Mouse (Mus musculus) urinary bladder, postnatal 14 days (tissue): ENCODE measurements around the gene Tjp1.

Experiments used
- DNase-seq: peaks from one replicate; pipeline ENCODE4 v3.0.0; 2021; ENCODE audit warnings: low spot score

The Tjp1 gene

GRCm38 (mm10) chr7:65357538-65357937 is 170.0 kb downstream of the Tjp1 start:
- DNase-seq = peak; percentile 24

- no peak for DNase-seq
These were observed 171.4 kb downstream of the Tjp1 start for GRCm38 (mm10) chr7:65356204-65356603.

- no peak for DNase-seq
These were observed 172.7 kb downstream of the Tjp1 start for GRCm38 (mm10) chr7:65354908-65355307.

- DNase-seq = peak; percentile 22
These were observed 177.1 kb downstream of the Tjp1 start for GRCm38 (mm10) chr7:65350348-65351079.

- no peak for DNase-seq
These were observed 179.0 kb downstream of the Tjp1 start for GRCm38 (mm10) chr7:65348540-65348939.

- no peak for DNase-seq
These were observed 182.3 kb downstream of the Tjp1 start for GRCm38 (mm10) chr7:65345314-65345713.

- DNase-seq = no peak
These were observed 189.9 kb downstream of the Tjp1 start for GRCm38 (mm10) chr7:65337581-65338270.

GRCm38 (mm10) chr7:65333081-65333760 is 194.4 kb downstream of the Tjp1 start:
- no peak for DNase-seq

GRCm38 (mm10) chr7:65319047-65319725 is 208.4 kb downstream of the Tjp1 start:
- DNase-seq = peak; percentile 75

GRCm38 (mm10) chr7:65317418-65317817 is 210.2 kb downstream of the Tjp1 start:
- peak; percentile 50 for DNase-seq

GRCm38 (mm10) chr7:65315182-65315581 is 212.4 kb downstream of the Tjp1 start:
- DNase-seq = no peak

- DNase-seq = no peak
These were observed 230.6 kb downstream of the Tjp1 start for GRCm38 (mm10) chr7:65296675-65297589.

GRCm38 (mm10) chr7:65282886-65283285 is 244.7 kb downstream of the Tjp1 start:
- no peak for DNase-seq

- no peak for DNase-seq
These were observed 245.6 kb downstream of the Tjp1 start for GRCm38 (mm10) chr7:65281960-65282359.

GRCm38 (mm10) chr7:65280944-65281912 is 246.4 kb downstream of the Tjp1 start:
- no peak for DNase-seq

GRCm38 (mm10) chr7:65279277-65279676 is 248.3 kb downstream of the Tjp1 start:
- DNase-seq = no peak

GRCm38 (mm10) chr7:65275761-65276160 is 251.8 kb downstream of the Tjp1 start:
- DNase-seq = no peak

- no peak for DNase-seq
These were observed 253.4 kb downstream of the Tjp1 start for GRCm38 (mm10) chr7:65274216-65274615.

GRCm38 (mm10) chr7:65249656-65250055 is 277.9 kb downstream of the Tjp1 start:
- DNase-seq = no peak
